ENCODE assay signal across 17 mouse cellular contexts in genomic region chr9:75411584-75411983, GRCm38 (mm10). TPM values are rescaled to one million over a fixed set of nuclear protein-coding genes. Genes with fewer than 3 reads are reported as not detected.
DNase-seq lines count a peak whose midpoint lies in the region; ATAC-seq and TF ChIP-seq lines count a peak whose summit lies in the region.
"Had no signal": no experiment of that assay in that cellular context is flagged by ENCODE, and none has a peak within 500 bp of the region (broad histone marks: within the 10 kb centered on the region; RNA-seq: fewer than 3 reads in every experiment).

No protein-coding gene starts in this region.

- H3K9ac ChIP-seq in liver, embryonic 12.5 days: no peak overlapping the region
- no peak overlapping the region for H3K9ac ChIP-seq in intestine, embryonic 16.5 days (ENCODE audit: low read depth, low read length)
- H3K9ac ChIP-seq: hindbrain, embryonic 12.5 days; limb, embryonic 15.5 days; lung, embryonic 14.5 days; neural tube, embryonic 15.5 days had no signal

- no peaks in the 10 kb centered on the region for H3K27me3 ChIP-seq in kidney, adult 2 months (replicated peaks; ENCODE audit: control insufficient read depth, insufficient read depth, low read length)
- H3K27me3 ChIP-seq in liver, embryonic 12.5 days (replicated peaks): 0 out of 2 replicates have a peak, but pooled peaks cover 3% of the 10 kb centered on the region
- H3K27me3 ChIP-seq in intestine, embryonic 16.5 days (replicated peaks; ENCODE audit: control insufficient read depth, insufficient read depth, low read length): no peaks in the 10 kb centered on the region
- H3K27me3 ChIP-seq in cerebellum, adult 2 months (ENCODE audit: control insufficient read depth, insufficient read depth, low read length): no peaks in the 10 kb centered on the region
- H3K27me3 ChIP-seq: hindbrain, embryonic 12.5 days; limb, embryonic 15.5 days; neural tube, embryonic 15.5 days had no signal

- DNase-seq in kidney, adult 2 months: peak; percentile 58
- no peak for DNase-seq in kidney, postnatal 14 days
- DNase-seq in spleen, postnatal 36 days (ENCODE audit: low spot score in 2 of 2): peak; percentile 39 to 60
- DNase-seq in spleen, postnatal 4 days (ENCODE audit: low spot score in 2 of 2): no peak
- DNase-seq in cerebellum, adult 2 months: no peak
- DNase-seq: adrenal gland, adult 2 months; heart, postnatal 10 days; kidney, postnatal 10 days; lung, embryonic 14.5 days; thymus, postnatal 14 days had no signal

- 51% methylated on average over 9 of the region's 9 CpGs for WGBS in kidney, adult 2 months
- 26% methylated on average over 9 of the region's 9 CpGs for WGBS in liver, embryonic 12.5 days (ENCODE audit: insufficient replicate concordance)
- WGBS in intestine, embryonic 16.5 days: 82% methylated on average over 9 of the region's 9 CpGs
- WGBS in cerebellum, adult 2 months: 85% methylated on average over 9 of the region's 9 CpGs

- H3K36me3 ChIP-seq in kidney, adult 2 months (ENCODE audit: control insufficient read depth, insufficient read depth, low read length): no peaks in the 10 kb centered on the region
- no peaks in the 10 kb centered on the region for H3K36me3 ChIP-seq in liver, embryonic 12.5 days
- no peaks in the 10 kb centered on the region for H3K36me3 ChIP-seq in intestine, embryonic 16.5 days (ENCODE audit: control insufficient read depth, insufficient read depth, low read length)
- H3K36me3 ChIP-seq: forebrain, embryonic 10.5 days; heart, embryonic 10.5 days; hindbrain, embryonic 12.5 days; limb, embryonic 15.5 days; neural tube, embryonic 15.5 days had no signal

- H3K4me3 ChIP-seq in kidney, adult 2 months (ENCODE audit: insufficient read depth, low read depth, low read length): no peak overlapping the region
- no peak overlapping the region for H3K4me3 ChIP-seq in liver, embryonic 12.5 days
- H3K4me3 ChIP-seq in intestine, embryonic 16.5 days (ENCODE audit: low read length): no peak overlapping the region
- no peak overlapping the region for H3K4me3 ChIP-seq in cerebellum, adult 2 months (replicated peaks; ENCODE audit: insufficient read depth, low read depth, low read length)
- H3K4me3 ChIP-seq: heart, embryonic 10.5 days; hindbrain, embryonic 12.5 days; limb, embryonic 15.5 days; neural tube, embryonic 15.5 days had no signal

- H3K4me1 ChIP-seq in kidney, adult 2 months (ENCODE audit: control insufficient read depth, insufficient read depth, low read length): peaks cover 2% of the 10 kb centered on the region; the same call in 1 of the 2 replicates
- H3K4me1 ChIP-seq in liver, embryonic 12.5 days: peaks cover 47% of the 10 kb centered on the region
- peaks cover 10% of the 10 kb centered on the region; the same call in 1 of the 2 replicates for H3K4me1 ChIP-seq in intestine, embryonic 16.5 days (ENCODE audit: control insufficient read depth, insufficient read depth, low read length)
- H3K4me1 ChIP-seq in cerebellum, adult 2 months (ENCODE audit: control insufficient read depth, insufficient read depth, low read length): peaks cover 13% of the 10 kb centered on the region

- ATAC-seq in liver, embryonic 12.5 days: no peak
- no peak for ATAC-seq in intestine, embryonic 16.5 days

- peak overlapping the region; percentile 94; the same call in 1 of the 2 replicates for H3K4me2 ChIP-seq in liver, embryonic 12.5 days
- H3K4me2 ChIP-seq in intestine, embryonic 16.5 days (ENCODE audit: low read depth, low read length): no peak overlapping the region
- H3K4me2 ChIP-seq: hindbrain, embryonic 12.5 days; limb, embryonic 15.5 days; lung, embryonic 14.5 days; neural tube, embryonic 15.5 days had no signal

- no peak for TF ChIP-seq POLR2A in kidney, adult 2 months (IDR thresholded peaks at IDR 0.05; ENCODE audit: low read depth, low read length)
- no peak for TF ChIP-seq POLR2A in cerebellum, adult 2 months (IDR thresholded peaks at IDR 0.05; ENCODE audit: borderline replicate concordance, insufficient read depth, low read length)

- TF ChIP-seq CTCF in kidney, adult 2 months (conservative IDR thresholded peaks at IDR 0.05; ENCODE audit: insufficient read depth, insufficient read length, low read depth, low read length): no peak
- TF ChIP-seq CTCF in cerebellum, adult 2 months (IDR thresholded peaks at IDR 0.05; ENCODE audit: borderline replicate concordance, insufficient read depth, low read depth, low read length): no peak

- H3K27ac ChIP-seq in kidney, adult 2 months (ENCODE audit: insufficient read depth, low read depth, low read length): no peak overlapping the region
- no peak overlapping the region for H3K27ac ChIP-seq in liver, embryonic 12.5 days
- no peak overlapping the region for H3K27ac ChIP-seq in intestine, embryonic 16.5 days (ENCODE audit: low read length)
- H3K27ac ChIP-seq in cerebellum, adult 2 months (ENCODE audit: insufficient read depth, low read length): no peak overlapping the region
- H3K27ac ChIP-seq: hindbrain, embryonic 12.5 days; limb, embryonic 15.5 days; neural tube, embryonic 15.5 days had no signal

- H3K9me3 ChIP-seq in liver, embryonic 12.5 days (replicated peaks): no peaks in the 10 kb centered on the region
- no peaks in the 10 kb centered on the region for H3K9me3 ChIP-seq in intestine, embryonic 16.5 days (ENCODE audit: control insufficient read depth, low read length)
- H3K9me3 ChIP-seq: forebrain, embryonic 10.5 days; heart, embryonic 10.5 days; hindbrain, embryonic 12.5 days; limb, embryonic 15.5 days; neural tube, embryonic 15.5 days had no signal

RNA-seq across cellular contexts. Expression of gene Mapk6, which starts 1.8 kb away (rescaled TPM):
- polyA plus RNA-seq in kidney, adult 2 months (2012; rRNA removed): 11.5 and 12.7 TPM in 2 replicates
- 33.3 and 36.5 TPM in 2 replicates for polyA plus RNA-seq in liver, embryonic 12.5 days (2016; fragmentation: Nextera tagmentation; extraction: Ambion mirVana)
- polyA plus RNA-seq in intestine, embryonic 16.5 days (2015; fragmentation: Nextera tagmentation; extraction: Ambion mirVana): 43.5 and 45.9 TPM in 2 replicates
- 71.3 and 76.0 TPM in 2 replicates for polyA plus RNA-seq in cerebellum, adult 2 months (2012; rRNA removed)

RNA-seq across cellular contexts. Expression of gene Leo1, which starts 29.7 kb away (rescaled TPM):
- polyA plus RNA-seq in kidney, adult 2 months (2012; rRNA removed): 2.5 and 3.3 TPM in 2 replicates
- polyA plus RNA-seq in liver, embryonic 12.5 days (2016; fragmentation: Nextera tagmentation; extraction: Ambion mirVana): 25.9 and 26.9 TPM in 2 replicates
- 26.8 and 31.1 TPM in 2 replicates for polyA plus RNA-seq in intestine, embryonic 16.5 days (2015; fragmentation: Nextera tagmentation; extraction: Ambion mirVana)
- polyA plus RNA-seq in cerebellum, adult 2 months (2012; rRNA removed): 26.9 and 31.6 TPM in 2 replicates

Comparison
In these comparisons a context has a peak if more than half of its experiments do, and no peak if none do; other contexts are left out.
1. DNase-seq: peak in kidney, adult 2 months (single experiment) and spleen, postnatal 36 days (2 of 2); none in kidney, postnatal 14 days (single experiment), spleen, postnatal 4 days (0 of 2) and cerebellum, adult 2 months (0 of 2).